Mouse (Mus musculus) stomach, postnatal 0 days (tissue): ENCODE measurements around the gene Ntrk2. TPM values are rescaled to one million over a fixed set of nuclear protein-coding genes. Genes with fewer than 3 reads are reported as not detected.
A peak's percentile ranks its signal among the peaks of the same experiment; 100 is the strongest.

ENCODE experiments used
- ATAC-seq: fragments of 200-750 bp; cut with Nextera tagmentation; 2 replicates; pipeline ENCODE4 v1.8.0; 2017; ENCODE audit not compliant: low FRiP score, low TSS enrichment
- DNase-seq: peaks from one replicate; pipeline ENCODE4 v3.0.0-alpha.2; 2016; ENCODE audit warnings: low spot score
- H3K27ac ChIP-seq: fragments of 300-500 bp; sonication (generic); replicated peaks from 2 replicates; pipeline ENCODE4 v1.5.1; 2014; ENCODE audit warnings: mild to moderate bottlenecking, control low read depth
- H3K27me3 ChIP-seq: fragments of 300-500 bp; sonication (generic); 2 replicates; pipeline ENCODE4 v1.6.1; 2014; ENCODE audit warnings: low read length; ENCODE audit not compliant: control insufficient read depth, insufficient read depth
- H3K36me3 ChIP-seq: fragments of 300-500 bp; sonication (generic); 2 replicates; pipeline ENCODE4 v1.6.1; 2014; ENCODE audit warnings: low read length, mixed read lengths; ENCODE audit not compliant: control insufficient read depth, insufficient read depth
- H3K4me1 ChIP-seq: fragments of 300-500 bp; sonication (generic); replicated peaks from 2 replicates; pipeline ENCODE4 v1.6.1; 2014; ENCODE audit warnings: antibody characterized with exemption; ENCODE audit not compliant: control insufficient read depth, insufficient read depth
- H3K4me2 ChIP-seq: fragments of 300-500 bp; sonication (generic); replicated peaks from 2 replicates; pipeline ENCODE4 v1.6.1; 2014; ENCODE audit warnings: low read depth, mild to moderate bottlenecking, control low read depth, moderate library complexity
- H3K4me3 ChIP-seq: fragments of 300-500 bp; sonication (generic); 2 replicates; pipeline ENCODE4 v1.5.1; 2014; ENCODE audit warnings: low read depth, low read length, control low read depth
- H3K9ac ChIP-seq: fragments of 300-500 bp; sonication (generic); 2 replicates; pipeline ENCODE4 v1.6.1; 2014; ENCODE audit warnings: mild to moderate bottlenecking, low read length, control low read depth, mixed read lengths
- H3K9me3 ChIP-seq: fragments of 300-500 bp; sonication (generic); 2 replicates; pipeline ENCODE4 v1.6.1; 2016; ENCODE audit warnings: low read length; ENCODE audit not compliant: control insufficient read depth
- CTCF ChIP-seq: IDR thresholded peaks from 2 replicates; pipeline ENCODE4 v1.5.1; 2016; ENCODE audit warnings: antibody characterized with exemption, low read depth, mild to moderate bottlenecking, moderate library complexity
- EP300 ChIP-seq: optimal IDR thresholded peaks from 2 replicates; pipeline ENCODE3; 2016; ENCODE audit warnings: antibody characterized with exemption
- WGBS: fragments of 180-500 bp; shearing (Covaris S2); extraction: QIAGEN DNeasy Blood & Tissue Kit; methylation state at CpG from one replicate; pipeline ENCODE4 v1.1.7; 2014; 5-methylcytosine and 5-hydroxymethylcytosine counted together
- polyA plus RNA-seq: library from polyadenylated mRNA; unstranded; fragments of >200 nt; fragmentation: Nextera tagmentation; extraction: Ambion mirVana; gene quantifications from 2 replicates; pipeline ENCODE4 v1.2.1, GENCODE M21; 2015

Ntrk2 gene
- polyA plus RNA-seq, 1 experiment from 2014 or later, result 1.7 TPM

- no peak overlapping the region for H3K4me2 ChIP-seq
- no peak for TF ChIP-seq EP300
- no peak for TF ChIP-seq CTCF
- DNase-seq (no peak), ATAC-seq (no peak)
- no peak overlapping the region for H3K27ac ChIP-seq
- H3K9ac ChIP-seq, result no peak overlapping the region
- H3K4me1 ChIP-seq, result no peaks in the 10 kb centered on the region
- H3K4me3 ChIP-seq, result no peak overlapping the region
- no peaks in the 10 kb centered on the region for H3K36me3 ChIP-seq
- H3K9me3 ChIP-seq, result peaks cover 3% of the 10 kb centered on the region; the same call in 1 of the 2 replicates
- 81% methylated on average over 4 of the region's 4 CpGs for WGBS
- no peaks in the 10 kb centered on the region for H3K27me3 ChIP-seq
Observed at GRCm38 (mm10) chr13:58831999-58832398, 25.6 kb downstream of the Ntrk2 start.

- no peak overlapping the region for H3K4me2 ChIP-seq
- H3K9ac ChIP-seq, result no peak overlapping the region
- H3K36me3 ChIP-seq, result no peaks in the 10 kb centered on the region
- no peak for ATAC-seq
- no peaks in the 10 kb centered on the region for H3K4me1 ChIP-seq
- no peak overlapping the region for H3K27ac ChIP-seq
- WGBS, result 59% methylated on average over 4 of the region's 4 CpGs
- DNase-seq, result no peak
- no peaks in the 10 kb centered on the region for H3K27me3 ChIP-seq
- H3K9me3 ChIP-seq, result no peaks in the 10 kb centered on the region
- H3K4me3 ChIP-seq, result no peak overlapping the region
- TF ChIP-seq EP300 (no peak), CTCF (no peak)
Observed at GRCm38 (mm10) chr13:58834726-58835125, 28.4 kb downstream of the Ntrk2 start.

- no peak overlapping the region for H3K4me2 ChIP-seq
- WGBS, result 91% methylated on average over 1 of the region's 1 CpGs
- H3K4me3 ChIP-seq, result no peak overlapping the region
Observed at GRCm38 (mm10) chr13:58836891-58837290, 30.5 kb downstream of the Ntrk2 start.

GRCm38 (mm10) chr13:58838110-58838509 lies 31.7 kb downstream of the Ntrk2 start:
- 70% methylated on average over 8 of the region's 8 CpGs for WGBS
- H3K36me3 ChIP-seq, result no peaks in the 10 kb centered on the region
- H3K27me3 ChIP-seq, result no peaks in the 10 kb centered on the region
- no peak overlapping the region for H3K27ac ChIP-seq
- no peak overlapping the region for H3K9ac ChIP-seq
- H3K4me3 ChIP-seq, result no peak overlapping the region
- H3K9me3 ChIP-seq, result no peaks in the 10 kb centered on the region
- no peaks in the 10 kb centered on the region for H3K4me1 ChIP-seq
- DNase-seq (no peak), ATAC-seq (no peak)
- TF ChIP-seq EP300, result no peak
- TF ChIP-seq CTCF, result no peak
- no peak overlapping the region for H3K4me2 ChIP-seq

More at GRCm38 (mm10) chr13:58836891-58837290, 30.5 kb downstream of the Ntrk2 start:
- TF ChIP-seq CTCF, result no peak
- no peak for TF ChIP-seq EP300
- Histone ChIP-seq H3K9ac (no peak overlapping the region), H3K27me3 (no peaks in the 10 kb centered on the region), H3K27ac (no peak overlapping the region), H3K9me3 (no peaks in the 10 kb centered on the region), H3K4me1 (no peaks in the 10 kb centered on the region), H3K36me3 (no peaks in the 10 kb centered on the region)
- DNase-seq (no peak), ATAC-seq (no peak)

GRCm38 (mm10) chr13:58840731-58841359 lies 34.5 kb downstream of the Ntrk2 start:
- Histone ChIP-seq H3K4me2 (no peak overlapping the region), H3K27ac (no peak overlapping the region), H3K27me3 (no peaks in the 10 kb centered on the region), H3K4me3 (no peak overlapping the region), H3K9me3 (no peaks in the 10 kb centered on the region), H3K4me1 (no peaks in the 10 kb centered on the region), H3K9ac (no peak overlapping the region), H3K36me3 (no peaks in the 10 kb centered on the region)
- ATAC-seq, result no peak
- WGBS, result 25% methylated on average over 6 of the region's 7 CpGs
- DNase-seq, result peak; percentile 15
- no peak for TF ChIP-seq EP300
- TF ChIP-seq CTCF, result no peak

- Histone ChIP-seq H3K4me1 (no peaks in the 10 kb centered on the region), H3K9ac (no peak overlapping the region), H3K27ac (no peak overlapping the region), H3K27me3 (no peaks in the 10 kb centered on the region), H3K4me3 (no peak overlapping the region), H3K36me3 (no peaks in the 10 kb centered on the region), H3K4me2 (no peak overlapping the region), H3K9me3 (no peaks in the 10 kb centered on the region)
- no peak for TF ChIP-seq CTCF
- TF ChIP-seq EP300, result no peak
- no peak for DNase-seq
- 88% methylated on average over 9 of the region's 9 CpGs for WGBS
- ATAC-seq, result no peak
Observed at GRCm38 (mm10) chr13:58843826-58844225, 37.5 kb downstream of the Ntrk2 start.
